Mouse (Mus musculus) A20 (cell line): ENCODE measurements at regions not wholly inside any gene's neighbourhood (a gene's known extent, or its start where the extent isn't known, plus 50 kb on each side); places are given as distances from the start of the nearest gene placed in this dataset.

ENCODE experiments used
- DNase-seq: peaks from one replicate; pipeline ENCODE4 v3.0.0-alpha.2; 2011; ENCODE audit warnings: low read depth, low spot score

DNA sequence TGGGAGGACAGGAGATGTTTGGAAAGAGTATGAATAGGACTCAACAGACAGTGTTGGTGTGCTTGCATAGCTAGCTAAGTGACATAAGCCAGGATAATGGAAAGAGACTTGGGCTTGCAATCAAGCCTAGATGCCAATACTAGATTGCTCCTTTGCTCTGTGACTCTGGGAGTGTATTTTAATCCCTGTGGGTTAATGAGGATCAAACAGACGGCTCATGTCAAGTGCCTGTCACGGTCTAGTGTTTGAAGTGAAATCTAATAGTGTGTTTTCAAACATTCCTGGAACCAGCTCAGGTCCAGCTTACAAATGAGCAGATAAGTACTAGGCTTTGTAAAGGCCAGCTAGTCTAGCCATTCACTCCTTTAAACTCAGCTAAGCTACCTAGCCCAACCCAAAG is 64.1 kb upstream of the Ranbp3l start:
- DNase-seq, result no peak

GRCm38 (mm10) chr15:8897487-8898158 is 70.1 kb upstream of the Ranbp3l start:
- no peak for DNase-seq

GRCm38 (mm10) chr15:8896856-8897255 is 70.9 kb upstream of the Ranbp3l start:
- no peak for DNase-seq

- no peak for DNase-seq
These were observed 71.4 kb upstream of the Ranbp3l start for GRCm38 (mm10) chr15:8896391-8896790.

DNA sequence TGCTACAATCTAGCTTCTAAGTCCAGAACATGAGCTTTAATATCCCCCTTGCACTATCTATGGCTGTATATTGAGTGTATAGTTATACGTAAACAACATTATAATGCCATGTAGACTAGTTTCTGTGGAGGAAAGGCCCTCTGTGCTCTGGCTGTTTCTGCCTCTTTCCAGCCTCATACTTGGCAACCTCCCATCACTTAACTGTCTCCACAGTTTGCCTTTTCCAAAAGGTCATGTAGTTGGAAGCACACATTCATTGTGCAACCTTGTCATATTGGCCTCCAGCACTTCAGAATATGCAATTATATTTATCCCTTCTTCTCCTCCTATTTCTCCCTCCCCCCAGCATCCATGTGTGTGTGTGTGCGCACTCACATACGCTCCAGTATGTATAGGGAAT is 82.2 kb upstream of the Ranbp3l start:
- DNase-seq, result no peak

DNA sequence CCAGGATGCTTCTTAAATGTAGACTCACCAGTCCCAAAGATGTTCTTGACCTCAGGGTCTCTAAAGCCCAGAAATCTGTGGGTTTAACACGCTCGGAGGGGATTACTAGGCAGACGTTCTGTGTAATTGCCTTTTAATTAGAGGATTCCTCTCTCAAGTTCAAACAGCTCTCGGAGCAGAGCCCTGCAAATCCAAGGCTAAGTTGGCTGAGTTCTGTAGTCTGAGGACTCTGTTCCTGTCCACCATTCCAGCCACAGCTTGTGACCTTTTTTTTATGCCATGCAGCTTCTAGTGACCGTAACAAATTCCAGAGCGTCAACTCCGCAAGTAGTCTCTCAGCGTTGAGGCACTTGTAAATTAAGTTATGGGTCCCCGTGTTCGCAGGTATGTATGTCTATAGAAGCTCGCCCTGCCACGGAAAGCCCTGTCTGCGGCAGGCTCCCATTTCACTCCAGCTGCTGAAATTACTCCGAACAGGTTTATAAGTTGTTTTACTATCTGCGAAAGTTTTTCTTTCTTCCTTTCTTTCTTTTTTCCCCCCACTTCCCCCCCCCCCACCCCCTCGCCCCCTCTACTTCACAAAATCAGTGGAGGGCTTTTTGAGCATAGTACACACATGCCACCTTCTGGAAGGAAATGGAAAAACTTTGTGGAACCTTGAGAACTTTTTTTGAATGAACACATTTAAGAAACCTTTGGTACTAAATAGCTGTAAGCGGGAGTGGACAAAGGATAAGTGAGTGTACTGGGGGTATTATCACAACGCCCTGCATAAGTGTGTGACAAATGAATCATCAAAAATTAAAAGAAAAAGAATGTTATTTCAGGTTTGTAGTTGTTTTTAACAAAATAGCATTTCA is 82.9 kb upstream of the Ranbp3l start:
- DNase-seq, result no peak

DNA sequence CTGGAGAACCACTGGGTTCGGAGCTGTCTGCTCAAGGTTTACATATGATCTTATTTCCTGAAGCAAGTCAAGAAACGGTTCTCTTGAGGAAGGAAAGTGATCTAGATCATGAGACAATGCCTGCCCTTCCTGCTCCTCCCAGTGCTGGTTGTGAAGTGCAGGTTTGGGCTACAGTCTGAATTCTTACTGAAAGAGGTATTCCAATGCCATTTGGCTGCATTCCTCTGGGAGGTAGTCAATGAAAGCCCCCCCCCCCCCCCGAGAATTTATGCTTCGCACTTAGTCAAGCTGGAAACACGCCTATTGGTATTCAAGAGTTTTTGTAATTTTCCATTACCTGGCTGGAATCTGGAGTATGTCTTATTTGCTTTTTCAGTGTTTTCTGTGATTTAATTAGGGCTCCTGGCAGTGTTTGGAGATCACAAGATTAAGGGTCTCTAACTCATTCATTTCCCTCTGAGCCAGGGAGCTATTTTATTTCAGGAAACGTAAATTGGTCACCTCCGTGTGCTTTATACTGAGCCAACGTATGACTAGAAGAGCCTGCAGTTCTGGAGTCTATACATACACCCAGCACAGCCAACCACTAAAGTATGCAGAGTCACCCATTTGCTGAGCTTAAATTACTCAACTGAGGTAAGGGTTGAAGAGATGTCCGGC is 84.7 kb upstream of the Ranbp3l start:
- DNase-seq, result no peak

GRCm38 (mm10) chr15:8874884-8875493 is 92.8 kb upstream of the Ranbp3l start:
- DNase-seq, result no peak

- DNase-seq, result no peak
These were observed 99.7 kb upstream of the Ranbp3l start for GRCm38 (mm10) chr15:8868021-8868420.

DNA sequence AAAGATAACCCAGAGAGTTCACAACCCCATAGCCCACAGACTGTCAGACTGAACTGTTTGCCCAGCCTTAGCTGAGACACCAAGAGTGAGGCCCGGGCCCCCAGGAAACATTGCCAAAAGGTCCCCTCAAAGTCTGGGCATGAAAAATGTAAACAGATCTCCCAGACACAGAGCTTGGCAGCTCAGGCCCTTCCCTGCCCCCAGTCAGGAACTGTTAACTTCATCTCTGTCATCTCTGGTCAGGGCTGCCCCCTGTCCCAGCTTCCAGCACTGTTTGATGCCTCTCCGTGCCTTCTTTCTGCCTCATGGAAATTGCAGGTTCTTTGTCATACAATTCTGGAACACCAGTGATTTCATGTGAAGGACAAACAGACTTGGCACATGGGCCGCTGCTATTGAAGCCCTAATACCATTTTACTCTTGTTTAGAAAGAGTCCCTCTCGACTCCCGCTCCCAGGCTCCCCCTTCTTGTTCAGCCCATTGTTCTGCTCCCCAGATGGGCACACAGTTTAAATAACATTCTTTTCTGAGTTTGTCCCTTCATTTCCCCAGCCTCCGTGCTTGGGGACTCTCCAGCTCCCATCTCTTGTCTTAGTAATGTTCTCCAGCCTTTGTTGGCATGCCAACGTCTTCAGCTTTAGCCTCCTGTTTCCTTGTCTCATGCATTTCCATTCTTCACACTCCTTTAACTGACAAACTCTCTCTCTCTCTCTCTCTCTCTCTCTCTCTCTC is 100.4 kb upstream of the Ranbp3l start:
- DNase-seq, result no peak

DNA sequence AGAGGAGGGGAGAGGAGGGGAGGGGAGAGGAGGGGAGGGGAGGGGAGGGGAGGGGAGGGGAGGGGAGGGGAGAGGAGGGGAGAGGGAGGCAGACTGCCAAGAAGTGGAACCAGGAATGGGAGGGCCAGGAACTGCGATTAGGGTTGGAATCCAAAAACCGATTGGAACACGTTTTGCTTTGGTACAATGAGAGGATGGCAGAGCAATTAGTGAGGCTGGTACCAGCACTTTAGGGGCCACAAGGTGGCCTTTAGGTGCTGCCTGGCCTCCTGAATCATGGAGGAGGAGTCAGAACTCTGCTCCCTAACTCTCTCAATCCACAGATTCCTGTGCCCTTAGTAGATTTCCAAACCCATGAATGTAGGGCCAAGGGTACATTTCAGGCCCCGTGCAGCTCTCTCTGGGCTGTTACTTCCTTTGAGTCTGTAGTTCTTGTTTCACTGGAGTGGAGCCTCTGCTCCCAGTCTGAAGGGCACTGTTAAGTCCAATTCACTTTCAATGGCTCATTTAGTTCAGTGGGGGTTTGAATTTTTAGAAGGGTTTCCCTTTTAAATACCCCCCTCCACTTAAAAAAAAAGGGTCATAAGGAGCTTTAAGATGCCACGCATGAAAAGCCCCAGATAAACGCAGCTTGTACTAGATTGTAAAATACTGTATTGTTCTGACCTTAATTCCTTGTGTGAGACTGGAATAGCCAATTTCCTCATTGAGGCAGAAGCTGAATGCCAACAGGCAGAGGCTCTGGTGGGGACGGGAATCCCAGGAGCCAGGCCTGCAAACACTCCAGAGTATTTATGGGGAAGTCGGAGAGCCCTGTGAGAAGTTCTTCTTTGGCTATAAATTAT is 102.4 kb upstream of the Ranbp3l start:
- DNase-seq, result no peak

DNA sequence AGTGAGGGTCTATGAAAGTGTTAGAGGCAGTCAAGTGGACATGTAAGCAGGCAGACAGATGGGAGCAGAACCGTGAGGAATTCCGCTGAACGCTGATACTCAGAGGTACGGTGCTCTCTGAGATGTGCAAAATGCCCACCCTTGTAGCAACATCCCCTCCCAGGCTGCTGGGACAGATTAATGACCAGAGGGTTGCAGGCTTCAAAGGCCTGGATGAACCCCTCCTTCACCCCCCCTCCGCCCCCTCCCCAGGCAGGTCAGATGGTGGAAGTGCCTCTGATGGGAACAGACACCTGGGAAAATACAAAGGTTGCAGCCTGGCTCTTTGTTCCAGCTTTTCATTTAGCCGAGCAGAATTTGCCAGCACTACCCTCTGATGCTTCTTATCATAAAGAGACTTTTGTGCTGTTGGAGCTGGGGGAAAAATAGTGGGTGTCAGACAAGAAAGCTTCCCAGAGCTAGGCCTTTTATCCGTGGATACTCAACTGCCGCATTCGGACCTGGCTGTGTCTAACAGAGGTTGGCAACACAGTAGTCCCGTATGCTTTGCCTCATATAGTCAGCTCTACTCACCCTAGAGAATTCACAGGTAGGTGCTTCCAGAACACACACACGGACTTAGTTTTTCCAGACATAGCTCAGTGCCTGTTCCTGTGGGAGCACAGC is 111.2 kb upstream of the Ranbp3l start:
- DNase-seq, result no peak

DNA sequence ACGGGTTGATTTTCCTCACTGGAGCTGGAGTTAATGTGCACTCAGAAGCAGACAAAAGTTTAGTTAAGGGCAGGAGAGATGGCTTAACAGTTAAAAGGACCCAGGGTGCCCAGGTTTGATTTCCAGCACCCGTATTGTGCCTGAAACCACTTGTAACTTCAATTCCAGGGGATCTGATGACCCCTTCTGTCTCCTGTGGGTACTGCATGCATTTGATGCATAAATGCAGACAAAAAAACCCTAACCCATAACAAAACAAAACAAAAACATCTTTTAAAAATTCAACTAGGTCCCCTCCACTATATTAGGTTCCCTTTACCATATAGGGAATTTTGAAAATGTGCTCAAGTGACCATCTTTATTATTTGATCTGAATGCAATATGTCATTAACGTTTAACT is 112.2 kb upstream of the Ranbp3l start:
- DNase-seq, result no peak

DNA sequence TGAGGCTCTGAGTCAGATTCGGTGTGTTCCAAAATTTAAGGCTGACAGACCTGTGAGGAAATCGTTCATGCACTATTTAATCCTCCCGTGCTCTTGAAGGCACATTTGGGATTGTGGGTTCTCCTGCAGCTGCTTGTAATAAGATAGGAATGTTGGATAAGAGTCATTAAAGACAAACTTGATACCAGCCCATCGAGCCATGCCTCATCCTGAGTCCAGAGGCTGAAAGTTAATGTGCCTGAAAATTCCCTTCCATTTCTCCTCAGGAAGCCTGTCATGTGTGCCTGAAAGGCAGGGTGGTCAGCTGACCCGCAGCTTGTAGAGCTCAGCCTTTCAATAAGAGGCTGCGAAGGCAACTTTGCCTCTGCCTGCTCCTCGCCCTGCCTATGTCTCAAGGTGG is 113.4 kb upstream of the Ranbp3l start:
- DNase-seq, result no peak

DNA sequence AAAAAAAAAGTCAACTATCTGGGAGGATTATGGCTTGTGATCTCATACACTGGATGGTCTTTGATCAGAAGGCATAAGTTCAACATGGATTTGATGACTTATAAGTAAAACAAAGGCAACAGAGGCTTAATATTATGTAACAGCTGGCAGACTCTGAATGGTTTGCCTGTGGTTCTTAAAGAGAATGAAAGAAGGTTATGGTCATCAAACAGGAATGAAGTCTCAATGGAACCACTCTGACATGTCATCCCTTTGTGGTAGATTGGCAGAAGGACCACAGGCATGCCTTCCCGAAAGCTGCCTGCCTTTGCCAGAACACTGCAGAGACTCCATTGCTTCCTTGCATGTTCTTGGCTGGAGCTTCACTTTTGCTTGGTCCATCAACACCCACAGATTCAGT is 116.8 kb upstream of the Ranbp3l start:
- DNase-seq, result no peak

DNA sequence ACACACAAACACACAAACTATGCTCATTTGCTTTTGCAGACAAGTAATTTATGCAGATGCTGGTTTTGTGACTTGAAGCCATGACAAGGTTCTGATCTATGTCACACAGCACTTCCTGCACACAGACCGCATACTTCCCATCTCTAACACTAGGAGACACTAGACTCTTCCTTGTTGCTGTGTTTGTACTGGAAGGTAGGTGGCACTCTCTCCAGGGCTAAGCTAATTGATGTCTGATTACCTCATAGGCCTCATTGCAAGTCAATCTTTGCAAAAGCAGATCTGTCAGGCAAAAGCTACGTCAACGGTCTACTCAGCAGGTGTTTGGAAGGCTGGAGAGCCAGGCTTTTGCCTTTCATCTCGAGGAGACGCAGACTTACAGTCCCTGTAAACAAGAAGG is 118.3 kb upstream of the Ranbp3l start:
- DNase-seq, result peak; percentile 24

GRCm38 (mm10) chr15:8842129-8842528 is 125.6 kb upstream of the Ranbp3l start:
- DNase-seq, result no peak

DNA sequence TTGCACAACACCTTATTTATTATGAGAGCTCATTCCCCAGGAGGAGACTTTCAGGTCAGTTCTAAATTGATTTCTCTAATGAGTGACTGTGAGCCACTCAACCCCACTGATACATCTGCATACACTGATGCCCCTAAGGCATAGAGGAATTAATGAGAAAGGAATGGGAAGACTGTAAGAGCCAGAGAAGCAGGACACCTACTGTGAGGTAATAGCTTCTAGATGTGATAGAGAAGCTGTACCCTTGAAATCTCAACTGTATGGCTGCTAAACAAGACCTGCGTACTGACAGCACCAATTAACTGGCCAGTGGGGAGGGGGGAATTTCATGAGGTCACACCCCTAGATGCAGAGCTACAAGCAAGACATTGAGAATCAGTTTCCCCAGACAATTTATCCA is 128.3 kb upstream of the Ranbp3l start:
- no peak for DNase-seq

GRCm38 (mm10) chr15:8834151-8834550 is 123.6 kb upstream of the Slc1a3 start:
- DNase-seq, result no peak

DNA sequence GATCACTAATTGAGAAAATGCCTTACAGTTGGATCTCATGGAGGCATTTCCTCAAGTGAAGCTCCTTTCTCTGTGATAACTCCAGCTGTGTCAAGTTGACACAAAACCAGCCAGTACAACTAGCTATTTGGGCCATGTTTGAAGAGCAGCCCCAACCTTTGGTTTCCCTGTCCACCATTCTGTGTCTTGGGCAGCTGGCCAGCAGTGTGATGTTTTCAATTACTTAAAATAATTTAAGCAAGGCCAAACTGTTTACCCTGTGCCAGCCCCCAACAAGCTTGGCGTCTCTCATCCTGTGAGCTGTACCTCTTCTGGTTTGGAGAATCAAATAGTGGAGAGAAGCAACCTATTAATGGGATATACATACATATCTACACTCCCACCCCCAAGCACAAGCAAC is 122.4 kb upstream of the Slc1a3 start:
- no peak for DNase-seq
